Mouse (Mus musculus): ENCODE data around the gene Oaz3. TPM values are rescaled to one million over a fixed set of nuclear protein-coding genes. Genes with fewer than 3 reads are reported as not detected.

The Oaz3 gene
- not detected in 2 replicates for polyA plus RNA-seq (2012)

GRCm38 (mm10) chr3:94443597-94443964, at the start of gene Oaz3:
Gene Oaz3, minus strand, starts transcription at chr3:94443915.
- TF ChIP-seq GATA1 (IDR thresholded peaks at IDR 0.05; ENCODE audit: low read length): no peak

DNA sequence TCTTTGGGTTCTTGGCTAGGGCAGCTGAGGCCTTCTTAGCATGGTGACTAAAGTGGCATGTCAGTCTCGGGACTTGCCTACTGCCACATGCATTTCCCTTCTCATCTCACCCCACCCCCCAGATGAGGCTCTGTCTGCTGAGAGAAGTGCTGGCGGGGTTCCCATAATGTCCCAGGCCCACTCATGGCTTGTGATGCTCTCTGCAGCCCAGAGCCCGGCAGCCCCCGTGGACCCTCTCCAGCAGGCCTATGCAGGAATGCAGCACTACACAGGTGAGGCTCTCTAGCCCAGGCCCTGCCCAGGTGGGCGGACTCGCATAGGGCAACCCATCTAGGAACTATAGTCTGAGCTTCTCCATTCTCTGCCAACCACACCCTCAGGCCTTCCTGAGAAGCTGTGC, 43.9 kb upstream of the Oaz3 start:
- no peak for TF ChIP-seq GATA1 (IDR thresholded peaks at IDR 0.05; ENCODE audit: low read length)

GRCm38 (mm10) chr3:94485922-94486321, 42.2 kb upstream of the Oaz3 start:
- no peak for TF ChIP-seq GATA1 (IDR thresholded peaks at IDR 0.05; ENCODE audit: low read length)

DNA sequence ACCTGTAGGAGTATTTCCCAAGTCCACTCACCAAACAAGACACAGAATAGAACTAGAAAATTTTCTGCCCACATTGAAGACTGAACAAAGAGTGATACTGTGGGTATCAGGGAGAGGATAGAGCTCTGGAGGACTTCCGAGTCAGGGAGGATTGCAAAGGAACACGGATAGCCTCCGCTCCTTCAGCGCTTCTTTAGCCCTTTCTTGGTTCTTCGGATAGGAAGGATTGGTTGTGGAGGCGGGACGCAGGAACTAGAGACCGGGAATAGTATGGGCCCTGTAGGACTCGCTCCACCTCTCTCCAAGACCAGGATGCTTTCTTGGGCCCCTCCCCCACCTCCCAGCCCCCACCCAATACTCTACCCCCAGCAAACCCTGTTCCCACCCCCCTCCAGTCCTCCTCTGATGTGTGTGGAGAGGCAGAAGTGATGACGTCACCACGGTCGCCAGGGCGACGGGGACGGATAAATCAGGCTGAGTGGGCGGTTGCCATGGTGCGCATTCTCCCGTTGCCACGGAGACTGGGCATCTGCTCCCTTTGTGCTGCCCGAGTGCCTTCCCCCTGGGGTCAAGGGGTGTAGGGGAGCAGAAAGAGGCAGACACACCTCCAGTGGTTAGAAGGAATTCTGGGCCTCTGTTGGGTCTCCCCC, 40.2 kb upstream of the Oaz3 start:
- TF ChIP-seq GATA1 (IDR thresholded peaks at IDR 0.05; ENCODE audit: low read length): no peak

GRCm38 (mm10) chr3:94482764-94483385, 39.2 kb upstream of the Oaz3 start:
- TF ChIP-seq GATA1 (IDR thresholded peaks at IDR 0.05; ENCODE audit: low read length): no peak

DNA sequence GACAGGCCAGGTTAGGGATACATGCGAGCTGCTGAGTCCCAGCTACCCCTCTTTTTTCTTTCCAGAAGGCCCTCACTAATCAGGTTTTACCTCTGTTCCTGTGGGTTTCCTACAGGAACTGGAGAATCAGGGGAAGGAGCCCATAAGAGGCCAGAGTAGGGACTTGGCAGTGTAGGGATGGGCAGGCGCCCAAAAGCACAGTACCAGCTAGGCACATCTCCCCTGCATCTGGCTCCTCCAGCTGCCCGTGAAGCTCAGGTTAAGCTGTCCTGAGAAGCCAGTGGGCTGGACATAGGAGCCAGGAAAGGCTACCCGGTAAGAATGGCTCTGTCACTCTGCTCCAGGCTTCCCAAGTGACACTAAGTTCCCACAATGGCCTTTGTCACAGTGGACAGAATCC, 37.7 kb upstream of the Oaz3 start:
- no peak for TF ChIP-seq GATA1 (IDR thresholded peaks at IDR 0.05; ENCODE audit: low read length)

GRCm38 (mm10) chr3:94480291-94480884, 36.7 kb upstream of the Oaz3 start, which contains the start of gene Riiad1:
Gene Riiad1, minus strand, starts transcription at chr3:94480341.
- TF ChIP-seq GATA1 (IDR thresholded peaks at IDR 0.05; ENCODE audit: low read length): no peak

DNA sequence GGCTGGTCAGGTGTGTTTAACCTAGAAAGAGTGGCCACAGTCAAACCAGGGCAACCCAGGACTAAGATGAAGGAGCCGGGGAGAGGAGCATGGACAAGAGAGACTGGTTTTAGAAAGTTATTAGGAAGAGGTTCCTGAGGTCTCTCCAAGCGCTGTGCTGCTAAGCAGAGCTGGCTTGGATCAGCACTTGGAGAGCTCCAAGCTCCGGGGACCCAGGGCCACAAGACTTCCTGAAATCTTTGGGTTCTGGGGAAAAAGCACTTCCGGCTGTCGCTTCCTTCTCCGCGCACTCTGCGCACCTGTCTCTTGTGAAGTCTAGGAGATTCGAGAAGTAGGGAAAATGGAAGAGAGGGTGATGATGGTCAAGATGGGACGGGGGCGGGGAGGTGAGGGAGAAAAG, 35.8 kb upstream of the Oaz3 start:
- TF ChIP-seq GATA1 (IDR thresholded peaks at IDR 0.05; ENCODE audit: low read length): no peak

DNA sequence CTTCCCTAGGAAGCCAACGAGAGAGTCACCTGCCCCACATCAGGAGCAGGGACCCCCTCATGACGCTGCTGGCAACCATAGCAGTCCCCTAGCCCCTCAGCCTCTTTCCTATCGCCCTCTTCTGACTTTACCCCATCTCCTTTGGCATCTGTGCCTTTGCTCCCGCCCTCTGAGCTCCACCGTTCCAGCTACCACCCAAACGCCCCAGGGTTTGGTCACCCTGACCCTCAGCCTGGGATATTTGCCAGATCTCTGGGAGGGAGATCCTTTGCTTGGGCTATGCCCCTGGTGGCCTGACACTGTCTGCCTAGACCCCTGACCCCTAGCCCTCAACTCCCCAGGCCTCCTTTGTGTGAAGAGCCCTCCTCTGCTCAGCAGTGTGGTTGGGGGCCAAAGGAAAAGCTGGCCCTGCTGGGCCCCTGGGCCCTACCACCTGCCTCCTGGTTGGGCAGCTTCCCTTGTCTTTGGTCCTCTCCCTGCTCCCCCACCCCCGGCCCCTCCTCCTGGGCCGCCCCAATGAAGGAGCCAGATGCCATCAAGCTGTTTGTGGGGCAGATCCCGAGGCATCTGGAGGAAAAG, 35.0 kb upstream of the Oaz3 start:
- no peak for TF ChIP-seq GATA1 (IDR thresholded peaks at IDR 0.05; ENCODE audit: low read length)

DNA sequence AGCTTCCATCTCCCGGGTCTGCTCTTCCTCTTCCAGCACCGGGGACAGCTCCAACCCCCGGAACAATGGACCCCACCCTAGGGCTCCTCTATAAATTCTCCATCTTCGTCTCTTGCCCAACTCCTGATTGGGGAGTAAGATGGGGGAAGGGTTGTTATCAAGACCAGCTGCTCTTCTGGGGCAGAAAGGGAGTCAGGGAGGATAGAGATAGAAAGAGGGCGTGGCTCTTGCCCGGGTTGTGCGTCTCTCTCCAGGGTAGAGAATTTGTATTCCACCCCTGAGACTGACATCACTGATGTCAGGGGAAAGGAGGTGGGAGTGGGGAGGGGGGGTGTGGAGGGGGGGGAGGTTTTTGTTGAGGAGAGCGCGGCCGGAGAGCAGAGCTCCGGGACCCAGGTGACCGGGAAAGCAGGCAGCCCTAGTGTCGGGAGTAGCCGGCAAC, 34.3 kb upstream of the Oaz3 start, which contains the start of gene Celf3:
Celf3 (plus strand) TSS at position 315 of the 442 bp plus-strand sequence.
- TF ChIP-seq GATA1 (IDR thresholded peaks at IDR 0.05; ENCODE audit: low read length): no peak

DNA sequence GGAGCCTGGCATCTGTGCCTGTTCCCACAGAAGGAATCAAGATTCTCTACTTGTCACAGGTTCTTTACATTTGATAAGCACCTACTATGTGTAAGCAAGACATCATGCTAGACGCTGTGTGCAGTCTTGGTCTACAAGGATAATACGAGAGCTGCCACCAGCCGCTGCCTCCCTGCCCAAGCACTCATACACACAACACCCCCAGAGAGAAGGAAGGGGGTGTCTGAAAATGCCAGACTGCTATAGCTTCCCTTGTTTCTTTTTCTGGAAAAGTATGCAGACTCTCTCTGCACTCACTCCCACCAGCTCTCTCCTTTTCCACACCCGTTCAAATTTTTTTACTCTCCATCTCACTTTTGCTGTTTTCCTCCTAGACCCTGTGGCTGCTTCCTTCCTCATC, 33.7 kb upstream of the Oaz3 start:
- no peak for TF ChIP-seq GATA1 (IDR thresholded peaks at IDR 0.05; ENCODE audit: low read length)

- no peak for TF ChIP-seq GATA1 (IDR thresholded peaks at IDR 0.05; ENCODE audit: low read length)
Observed at GRCm38 (mm10) chr3:94476301-94477035, 32.8 kb upstream of the Oaz3 start.

- TF ChIP-seq GATA1 (IDR thresholded peaks at IDR 0.05; ENCODE audit: low read length): no peak
Observed at GRCm38 (mm10) chr3:94473567-94474232, 30.0 kb upstream of the Oaz3 start.

DNA sequence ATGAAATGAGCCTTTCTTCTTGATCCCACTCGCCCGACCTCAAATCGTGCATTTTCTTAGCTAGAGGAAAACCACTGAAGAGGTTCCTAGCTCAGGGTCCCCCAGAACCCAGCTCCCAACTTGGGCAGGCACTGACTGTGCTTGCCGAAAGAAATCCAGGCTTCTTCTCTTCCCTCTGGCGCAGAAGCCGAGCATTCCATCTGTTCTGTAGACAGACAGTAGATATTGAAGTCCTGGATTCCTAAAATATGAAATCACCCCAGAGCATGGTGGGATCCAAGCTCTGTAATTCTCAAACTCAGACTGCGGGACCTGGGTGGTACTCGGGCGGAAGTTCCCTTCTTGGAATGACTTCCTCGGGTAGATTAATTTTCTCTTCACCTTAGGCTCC, 29.4 kb upstream of the Oaz3 start:
- TF ChIP-seq GATA1 (IDR thresholded peaks at IDR 0.05; ENCODE audit: low read length): no peak

DNA sequence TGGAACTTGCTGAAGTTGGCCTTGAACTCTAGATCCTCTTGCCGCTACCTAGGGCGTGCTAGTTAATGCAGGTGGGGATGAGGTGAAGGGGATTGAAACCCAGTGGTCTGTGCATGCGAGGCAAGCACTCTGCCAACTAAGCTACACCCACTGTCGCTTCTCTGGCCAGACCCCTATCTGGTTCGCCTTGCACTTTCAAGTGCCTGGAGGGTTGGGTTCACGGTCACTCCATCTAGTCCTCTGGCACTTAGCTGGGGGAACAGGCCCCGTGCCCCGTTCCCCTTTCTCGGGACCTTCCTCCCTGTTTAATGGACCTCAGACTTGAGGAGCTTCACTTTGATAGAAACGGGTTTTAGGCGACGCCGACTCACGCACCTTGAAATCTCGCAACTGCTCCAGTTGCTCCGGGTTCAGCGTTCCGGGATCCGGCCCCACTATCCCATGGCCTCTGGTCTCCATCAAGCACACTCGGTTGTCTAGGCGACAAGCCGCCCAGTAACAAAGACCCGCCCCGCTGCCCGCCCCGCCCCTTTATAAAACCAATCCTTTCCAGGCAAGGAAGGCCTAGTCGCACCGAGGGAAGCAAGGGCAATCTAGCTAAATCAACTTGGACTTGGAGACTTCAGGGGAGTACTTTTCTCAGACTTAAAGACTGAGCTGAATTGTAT, 28.9 kb upstream of the Oaz3 start:
- no peak for TF ChIP-seq GATA1 (IDR thresholded peaks at IDR 0.05; ENCODE audit: low read length)

All from G1E-ER4 (cell line).